Mouse (Mus musculus): ENCODE measurements at regions not wholly inside any gene's neighbourhood (a gene's known extent, or its start where the extent isn't known, plus 50 kb on each side); places are given as distances from the start of the nearest gene placed in this dataset.

GRCm38 (mm10) chr1:184334818-184335217, 300.7 kb upstream of the 1700056E22Rik start:
- no peak for TF ChIP-seq POLR2A (IDR thresholded peaks at IDR 0.05; ENCODE audit: insufficient read length, low read depth)
- no peak for TF ChIP-seq E2F4 (IDR thresholded peaks at IDR 0.05; ENCODE audit: insufficient read depth)
- no peak for TF ChIP-seq MYOD1 (IDR thresholded peaks at IDR 0.05; ENCODE audit: control insufficient read depth in 1 of 3, insufficient read length in 2 of 3, low read depth in 2 of 3)
- TF ChIP-seq USF1 (IDR thresholded peaks at IDR 0.05; ENCODE audit: low read depth), result no peak
- TF ChIP-seq POLR2AphosphoS2 (IDR thresholded peaks at IDR 0.05; ENCODE audit: insufficient read length, low read depth), result no peak
